9 mouse cellular contexts compared by ENCODE assay signal in the genomic region with DNA sequence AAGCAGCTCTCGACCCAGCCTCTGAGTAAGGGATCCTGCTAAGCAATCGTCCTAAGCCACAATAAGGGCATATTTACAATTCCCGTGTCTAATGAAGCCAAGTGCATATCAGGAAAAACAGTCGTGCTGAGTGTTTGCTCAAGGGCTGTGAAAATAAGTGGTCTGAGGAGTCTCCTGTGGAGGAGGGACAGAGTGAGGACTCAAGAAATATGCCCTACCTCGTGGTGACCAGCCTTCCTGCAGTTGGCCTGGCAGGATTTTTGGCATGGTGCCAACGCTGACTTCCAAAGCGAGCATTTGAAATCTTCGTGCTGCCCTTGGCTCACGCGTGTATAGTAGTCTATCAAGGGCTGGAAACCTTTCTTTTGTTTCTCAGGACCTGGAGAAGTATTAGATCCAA. TPM values are rescaled to one million over a fixed set of nuclear protein-coding genes. Genes with fewer than 3 reads are reported as not detected.
DNase-seq lines count a peak whose midpoint lies in the region; ATAC-seq and TF ChIP-seq lines count a peak whose summit lies in the region.
"Had no signal": no experiment of that assay in that cellular context is flagged by ENCODE, and none has a peak within 500 bp of the region (broad histone marks: within the 10 kb centered on the region; RNA-seq: fewer than 3 reads in every experiment).

No protein-coding gene starts in this region.

- H3K4me1 ChIP-seq in limb, embryonic 12.5 days (replicated peaks) = peaks cover 11% of the 10 kb centered on the region; the same call in 1 of the 2 replicates
- H3K4me1 ChIP-seq in limb, embryonic 10.5 days = peaks cover 8% of the 10 kb centered on the region; the same call in 1 of the 2 replicates
- peaks cover 5% of the 10 kb centered on the region; the same call in 1 of the 2 replicates for H3K4me1 ChIP-seq in lung, embryonic 16.5 days (replicated peaks; ENCODE audit: control insufficient read depth, insufficient read depth, low read length)

- no peak overlapping the region for H3K27ac ChIP-seq in gastrocnemius, adult 2 months
- H3K27ac ChIP-seq in limb, embryonic 12.5 days = 0 out of 2 replicates have a peak overlapping the region, but pooled peaks have one; percentile 42
- no peak overlapping the region for H3K27ac ChIP-seq in limb, embryonic 10.5 days
- peak overlapping the region; percentile 78 for H3K27ac ChIP-seq in lung, embryonic 16.5 days (ENCODE audit: low read length)

- H3K9me3 ChIP-seq in limb, embryonic 12.5 days = no peaks in the 10 kb centered on the region
- H3K9me3 ChIP-seq in limb, embryonic 10.5 days (replicated peaks) = no peaks in the 10 kb centered on the region
- H3K9me3 ChIP-seq in lung, embryonic 16.5 days (ENCODE audit: control insufficient read depth, low read length) = no peaks in the 10 kb centered on the region

- peak; percentile 52 for DNase-seq in gastrocnemius, adult 2 months
- DNase-seq in gastrocnemius, postnatal 36 days = no peak
- DNase-seq in limb, embryonic 10.5 days (ENCODE audit: low spot score) = no peak
- peak; percentile 75 to 76 for DNase-seq in adrenal gland, postnatal 36 days
- no peak for DNase-seq in frontal cortex, postnatal 25 days (ENCODE audit: low spot score in 2 of 2)
- DNase-seq: layer of hippocampus, adult 9-11 months had no signal

- H3K4me2 ChIP-seq in limb, embryonic 12.5 days = no peak overlapping the region
- H3K4me2 ChIP-seq in lung, embryonic 16.5 days (ENCODE audit: low read depth, low read length) = peak overlapping the region; percentile 37

- H3K27me3 ChIP-seq in limb, embryonic 12.5 days = peaks cover 11% of the 10 kb centered on the region; the same call in 1 of the 2 replicates
- H3K27me3 ChIP-seq in limb, embryonic 10.5 days (ENCODE audit: low read depth, poor library complexity, severe bottlenecking) = peaks cover 19% of the 10 kb centered on the region; the same call in 1 of the 2 replicates
- H3K27me3 ChIP-seq in lung, embryonic 16.5 days (ENCODE audit: control insufficient read depth, insufficient read depth, low read depth, low read length) = no peaks in the 10 kb centered on the region

- no peak overlapping the region for H3K9ac ChIP-seq in limb, embryonic 12.5 days (replicated peaks)
- peak overlapping the region; percentile 2; the same call in 1 of the 2 replicates for H3K9ac ChIP-seq in lung, embryonic 16.5 days (ENCODE audit: low read length)

- no peaks in the 10 kb centered on the region for H3K36me3 ChIP-seq in limb, embryonic 12.5 days
- no peaks in the 10 kb centered on the region for H3K36me3 ChIP-seq in limb, embryonic 10.5 days
- no peaks in the 10 kb centered on the region for H3K36me3 ChIP-seq in lung, embryonic 16.5 days (ENCODE audit: control insufficient read depth, insufficient read depth, low read length)

- intact Hi-C loops in gastrocnemius, adult 2 months (cut with DNase I) = loop anchor here (5.0 kb wide), 1 partner anchor 261 kb away; no protein-coding TSS in a partner anchor
- intact Hi-C loops in gastrocnemius, postnatal 36 days (cut with DNase I) = no loop called here

- 64% methylated on average over 10 of the region's 10 CpGs for WGBS in limb, embryonic 12.5 days
- WGBS in limb, embryonic 10.5 days = 86% methylated on average over 10 of the region's 10 CpGs
- WGBS in lung, embryonic 16.5 days = 17% methylated on average over 10 of the region's 10 CpGs

- no peak overlapping the region for H3K4me3 ChIP-seq in gastrocnemius, adult 2 months
- no peak overlapping the region for H3K4me3 ChIP-seq in limb, embryonic 12.5 days (replicated peaks)
- no peak overlapping the region for H3K4me3 ChIP-seq in limb, embryonic 10.5 days
- H3K4me3 ChIP-seq in lung, embryonic 16.5 days (ENCODE audit: low read length) = no peak overlapping the region

- TF ChIP-seq CTCF in gastrocnemius, adult 2 months (IDR thresholded peaks at IDR 0.05) = no peak

- no peak for ATAC-seq in limb, embryonic 12.5 days (ENCODE audit: insufficient number of reproducible peaks, insufficient read depth, low FRiP score, low TSS enrichment, low read depth)
- peak; percentile 91 for ATAC-seq in lung, embryonic 16.5 days (ENCODE audit: low read depth)
- ATAC-seq in granulocyte monocyte progenitor cell, adult 5-6 weeks (replicated peaks; ENCODE audit: poor library complexity, severe bottlenecking) = no peak

RNA-seq across cellular contexts. Expression of a gene that starts 23.0 kb away (rescaled TPM):
- 100 to 1,000 TPM; 115 to 116 TPM for total RNA-seq in gastrocnemius, adult 2 months (2021)
- 100 to 1,000 TPM in 1 of 2 experiments, 10 to 100 TPM in 1; 59.7 to 150 TPM for total RNA-seq in gastrocnemius, postnatal 36 days (2021)
- 210 and 217 TPM in 2 replicates for polyA plus RNA-seq in limb, embryonic 12.5 days (2016; fragmentation: Nextera tagmentation; extraction: Ambion mirVana)
- 173 and 198 TPM in 2 replicates for polyA plus RNA-seq in limb, embryonic 10.5 days (2016; fragmentation: Nextera tagmentation; extraction: Ambion mirVana)
- 100 to 1,000 TPM; 195 to 216 TPM for total RNA-seq in adrenal gland, postnatal 36 days (2021)
- 143 and 155 TPM in 2 replicates for polyA plus RNA-seq in lung, embryonic 16.5 days (2015; fragmentation: Nextera tagmentation; extraction: Ambion mirVana)
- 89.2 and 112 TPM in 2 replicates for total RNA-seq in granulocyte monocyte progenitor cell, adult 5-6 weeks (2014; fragmentation: Nextera tagmentation)
- total RNA-seq in granulocyte monocyte progenitor cell, adult 5-6 weeks (2017) = 84.0 and 92.8 TPM in 2 replicates

RNA-seq across cellular contexts. Expression of a gene that starts 33.8 kb away (rescaled TPM):
- 1 to 10 TPM; 1.0 to 1.3 TPM for total RNA-seq in gastrocnemius, adult 2 months (2021)
- 1 to 10 TPM in 1 of 2 experiments, under 1 TPM in 1; 0.69 to 2.0 TPM for total RNA-seq in gastrocnemius, postnatal 36 days (2021)
- 121 and 152 TPM in 2 replicates for polyA plus RNA-seq in limb, embryonic 12.5 days (2016; fragmentation: Nextera tagmentation; extraction: Ambion mirVana)
- polyA plus RNA-seq in limb, embryonic 10.5 days (2016; fragmentation: Nextera tagmentation; extraction: Ambion mirVana) = 141 and 149 TPM in 2 replicates
- 10 to 100 TPM; 27.6 to 41.7 TPM for total RNA-seq in adrenal gland, postnatal 36 days (2021)
- polyA plus RNA-seq in lung, embryonic 16.5 days (2015; fragmentation: Nextera tagmentation; extraction: Ambion mirVana) = 47.5 and 48.8 TPM in 2 replicates
- total RNA-seq in granulocyte monocyte progenitor cell, adult 5-6 weeks (2014; fragmentation: Nextera tagmentation) = 93.0 and 110 TPM in 2 replicates
- 63.9 and 67.5 TPM in 2 replicates for total RNA-seq in granulocyte monocyte progenitor cell, adult 5-6 weeks (2017)

Comparison
In these comparisons a context has a peak if more than half of its experiments do, and no peak if none do; other contexts are left out.
1. DNase-seq: peak in gastrocnemius, adult 2 months (single experiment) and adrenal gland, postnatal 36 days (2 of 2); none in gastrocnemius, postnatal 36 days (0 of 2), limb, embryonic 10.5 days (single experiment) and frontal cortex, postnatal 25 days (0 of 2).
2. H3K27ac ChIP-seq: peak in limb, embryonic 12.5 days (single experiment) and lung, embryonic 16.5 days (single experiment); none in gastrocnemius, adult 2 months (single experiment) and limb, embryonic 10.5 days (single experiment).
3. RNA of a gene that starts 33.8 kb away (total RNA-seq): 63.9 to 110 TPM in granulocyte monocyte progenitor cell, adult 5-6 weeks and 27.6 to 41.7 TPM in adrenal gland, postnatal 36 days; 0.69 to 2.0 TPM in gastrocnemius, postnatal 36 days and 1.0 to 1.3 TPM in gastrocnemius, adult 2 months; every median in the first group is over 4 times any median in the second.